Mouse (Mus musculus) embryonic fibroblast, embryonic 13.5 days (primary cell): ENCODE results near the gene Mtcl1.

Source experiments
- CTCF ChIP-seq: IDR thresholded peaks from 2 replicates; pipeline ENCODE4 v1.5.1; 2011; ENCODE audit warnings: mild to moderate bottlenecking, control low read depth, low read length, moderate library complexity, borderline replicate concordance; ENCODE audit not compliant: insufficient read depth
- POLR2A ChIP-seq: IDR thresholded peaks from 2 replicates; pipeline ENCODE4 v1.6.1; 2011; ENCODE audit warnings: low read depth, mild to moderate bottlenecking, control low read depth, low read length, moderate library complexity

- TF ChIP-seq CTCF (no peak), POLR2A (no peak)
Observed at GRCm38 (mm10) chr17:66394571-66394970, 55.0 kb downstream of the Mtcl1 start.
